Mouse (Mus musculus) MEL (cell line): ENCODE results near the gene Stk10. TPM values are rescaled to one million over a fixed set of nuclear protein-coding genes. Genes with fewer than 3 reads are reported as not detected.

Source experiments
- DNase-seq: peaks from one replicate; pipeline ENCODE4 v3.0.0; 2011; ENCODE audit warnings: low read depth, low spot score
- H3K27ac ChIP-seq: 2 replicates; pipeline ENCODE4 v1.5.1; 2012; ENCODE audit warnings: low read depth, mild to moderate bottlenecking, control low read depth, low read length, moderate library complexity; ENCODE audit not compliant: control insufficient read depth
- H3K27me3 ChIP-seq, 2 experiments: fragments of 150-350 bp in 1 of 2; sonication (generic) in 1 of 2; 2 replicates each; pipeline ENCODE4 v1.6.1; 2012; ENCODE audit warnings: low read length in 2 of 2, mild to moderate bottlenecking in 2 of 2, improper control_type of control experiment in 1 of 2, moderate library complexity in 1 of 2; ENCODE audit not compliant: insufficient read depth in 2 of 2, control insufficient read depth in 1 of 2
- H3K36me3 ChIP-seq, 2 experiments: 2 replicates each; pipeline ENCODE4 v1.6.1; 2012 to 2014; ENCODE audit warnings: low read length in 2 of 2, improper control_type of control experiment in 1 of 2, inconsistent platforms in 1 of 2, mild to moderate bottlenecking in 1 of 2; ENCODE audit not compliant: insufficient read depth in 2 of 2, control insufficient read depth in 1 of 2
- H3K4me1 ChIP-seq, 2 experiments: fragments of 150-350 bp in 1 of 2; sonication (generic) in 1 of 2; 2 replicates each; pipeline ENCODE4 v1.6.1; 2012; ENCODE audit warnings: low read length in 2 of 2, improper control_type of control experiment in 1 of 2, mild to moderate bottlenecking in 1 of 2; ENCODE audit not compliant: insufficient read depth in 2 of 2, control insufficient read depth in 1 of 2
- H3K4me3 ChIP-seq, 2 experiments: fragments of 150-350 bp in 1 of 2; sonication (generic) in 1 of 2; 2 replicates each; pipeline ENCODE4 v1.5.1; 2012; ENCODE audit warnings: low read depth in 2 of 2, low read length in 2 of 2, mild to moderate bottlenecking in 2 of 2, moderate library complexity in 2 of 2, control low read depth in 1 of 2, improper control_type of control experiment in 1 of 2; ENCODE audit not compliant: control insufficient read depth in 1 of 2, insufficient read depth in 1 of 2
- H3K79me2 ChIP-seq: 2 replicates; pipeline ENCODE4 v1.6.1; 2012; ENCODE audit warnings: mild to moderate bottlenecking, low read length, moderate library complexity; ENCODE audit not compliant: control insufficient read depth, poor library complexity, insufficient read depth
- H3K9ac ChIP-seq: 2 replicates; pipeline ENCODE4 v1.6.1; 2012; ENCODE audit warnings: low read depth, mild to moderate bottlenecking, control low read depth, low read length, moderate library complexity; ENCODE audit not compliant: control insufficient read depth, poor library complexity, severe bottlenecking
- H3K9me3 ChIP-seq: fragments of 150-350 bp; sonication (generic); replicated peaks from 2 replicates; pipeline ENCODE4 v1.6.1; 2012; ENCODE audit warnings: mild to moderate bottlenecking, low read length, improper control_type of control experiment, moderate library complexity; ENCODE audit not compliant: insufficient read depth
- CHD2 ChIP-seq: IDR thresholded peaks from 2 replicates; pipeline ENCODE4 v1.6.1; 2011; ENCODE audit warnings: low read length, improper control_type of control experiment
- CTCF ChIP-seq, 3 experiments: IDR thresholded peaks in 2 of 3; conservative IDR thresholded peaks in 1 of 3; 2 replicates each; pipeline ENCODE4 v1.5.1; 2011 to 2012; ENCODE audit warnings: low read length in 3 of 3, low read depth in 2 of 3, mild to moderate bottlenecking in 2 of 3, improper control_type of control experiment in 1 of 3, inconsistent platforms in 1 of 3, mixed read lengths in 1 of 3, moderate library complexity in 1 of 3; ENCODE audit not compliant: control insufficient read depth in 1 of 3, insufficient read depth in 1 of 3, poor library complexity in 1 of 3, severe bottlenecking in 1 of 3
- E2F4 ChIP-seq: IDR thresholded peaks from 2 replicates; pipeline ENCODE4 v1.6.1; 2011; ENCODE audit warnings: low read depth, low read length, improper control_type of control experiment, borderline replicate concordance
- GATA1 ChIP-seq: IDR thresholded peaks from 2 replicates; pipeline ENCODE4 v1.6.1; 2011; ENCODE audit warnings: low read depth, low read length, improper control_type of control experiment
- HCFC1 ChIP-seq: IDR thresholded peaks from 2 replicates; pipeline ENCODE4 v1.6.1; 2012; ENCODE audit warnings: low read depth, mild to moderate bottlenecking, inconsistent platforms, low read length, improper control_type of control experiment, moderate library complexity
- JUND ChIP-seq: IDR thresholded peaks from 2 replicates; pipeline ENCODE4 v1.6.1; 2011; ENCODE audit warnings: low read depth, mild to moderate bottlenecking, improper control_type of control experiment, low read length
- MAFK ChIP-seq: IDR thresholded peaks from 2 replicates; pipeline ENCODE4 v1.6.1; 2011; ENCODE audit warnings: low read depth, mild to moderate bottlenecking, low read length, improper control_type of control experiment, borderline replicate concordance
- MAX ChIP-seq: IDR thresholded peaks from 2 replicates; pipeline ENCODE4 v1.6.1; 2011; ENCODE audit warnings: low read length, improper control_type of control experiment
- MXI1 ChIP-seq: IDR thresholded peaks from 2 replicates; pipeline ENCODE4 v1.6.1; 2011; ENCODE audit warnings: mild to moderate bottlenecking, low read depth, low read length, improper control_type of control experiment
- MYB ChIP-seq: IDR thresholded peaks from 2 replicates; pipeline ENCODE4 v1.6.1; 2011; ENCODE audit warnings: mild to moderate bottlenecking, low read depth, low read length, improper control_type of control experiment
- MYC ChIP-seq: IDR thresholded peaks from 2 replicates; pipeline ENCODE4 v1.6.1; 2011; ENCODE audit warnings: low read depth, mild to moderate bottlenecking, low read length, improper control_type of control experiment, moderate library complexity
- NELFE ChIP-seq: IDR thresholded peaks from 2 replicates; pipeline ENCODE4 v1.6.1; 2011; ENCODE audit warnings: low read depth, low read length, improper control_type of control experiment
- NRF1 ChIP-seq: IDR thresholded peaks from 2 replicates; pipeline ENCODE4 v1.6.1; 2014; ENCODE audit warnings: low read depth, mild to moderate bottlenecking, inconsistent platforms, low read length, improper control_type of control experiment, moderate library complexity; ENCODE audit not compliant: poor library complexity, insufficient read depth, severe bottlenecking
- POLR2A ChIP-seq, 2 experiments: IDR thresholded peaks; 2 replicates each; pipeline ENCODE4 v1.6.1; 2011 to 2012; ENCODE audit warnings: low read length in 2 of 2, mild to moderate bottlenecking in 2 of 2, control low read depth in 1 of 2, improper control_type of control experiment in 1 of 2, low read depth in 1 of 2, moderate library complexity in 1 of 2; ENCODE audit not compliant: control insufficient read depth in 1 of 2, insufficient read depth in 1 of 2, poor library complexity in 1 of 2
- POLR2AphosphoS5 ChIP-seq: IDR thresholded peaks from 2 replicates; pipeline ENCODE4 v1.6.1; 2012; ENCODE audit warnings: low read depth, borderline replicate concordance, mild to moderate bottlenecking, inconsistent platforms, low read length, moderate library complexity, mixed read lengths
- RAD21 ChIP-seq: IDR thresholded peaks from 2 replicates; pipeline ENCODE4 v1.6.1; 2011; ENCODE audit warnings: mild to moderate bottlenecking, low read depth, low read length, improper control_type of control experiment
- SMC3 ChIP-seq: IDR thresholded peaks from 2 replicates; pipeline ENCODE4 v1.6.1; 2011; ENCODE audit warnings: low read depth, low read length, improper control_type of control experiment
- TAL1 ChIP-seq: IDR thresholded peaks from 2 replicates; pipeline ENCODE4 v1.6.1; 2012; ENCODE audit warnings: mild to moderate bottlenecking, inconsistent platforms, low read length, moderate library complexity, mixed read lengths
- TCF12 ChIP-seq: IDR thresholded peaks from 2 replicates; pipeline ENCODE4 v1.6.1; 2014; ENCODE audit warnings: low read depth, mild to moderate bottlenecking, inconsistent platforms, low read length, improper control_type of control experiment, moderate library complexity
- ZKSCAN1 ChIP-seq: IDR thresholded peaks from 2 replicates; pipeline ENCODE4 v1.6.1; 2012; ENCODE audit warnings: low read depth, mild to moderate bottlenecking, inconsistent platforms, low read length, improper control_type of control experiment, moderate library complexity
- ZNF384 ChIP-seq: IDR thresholded peaks from 2 replicates; pipeline ENCODE4 v1.6.1; 2012; ENCODE audit warnings: low read depth, mild to moderate bottlenecking, inconsistent platforms, low read length, improper control_type of control experiment
- polyA plus RNA-seq, 2 experiments: library from polyadenylated mRNA; stranded (reverse) in 1 of 2; unstranded in 1 of 2; fragments of >175 nt in 1 of 2; fragments of >200 nt in 1 of 2; gene quantifications; 2 replicates each; pipeline versions ENCODE4 v1.2.1 to v1.2.4; 2012; ENCODE audit warnings: low replicate concordance in 2 of 2, low read depth in 1 of 2; ENCODE audit not compliant: insufficient read length in 2 of 2, insufficient read depth in 1 of 2, missing spikeins in 1 of 2
- total RNA-seq: library from RNA; depleted of rRNA; stranded (reverse); fragments of 300-350 nt; gene quantifications from 2 replicates; pipeline ENCODE4 v1.2.3, GENCODE M21; 2012

The Stk10 gene
- total and polyA plus RNA-seq, 3 experiments, result 10.8 to 14.4 TPM; not detected in 1

DNA sequence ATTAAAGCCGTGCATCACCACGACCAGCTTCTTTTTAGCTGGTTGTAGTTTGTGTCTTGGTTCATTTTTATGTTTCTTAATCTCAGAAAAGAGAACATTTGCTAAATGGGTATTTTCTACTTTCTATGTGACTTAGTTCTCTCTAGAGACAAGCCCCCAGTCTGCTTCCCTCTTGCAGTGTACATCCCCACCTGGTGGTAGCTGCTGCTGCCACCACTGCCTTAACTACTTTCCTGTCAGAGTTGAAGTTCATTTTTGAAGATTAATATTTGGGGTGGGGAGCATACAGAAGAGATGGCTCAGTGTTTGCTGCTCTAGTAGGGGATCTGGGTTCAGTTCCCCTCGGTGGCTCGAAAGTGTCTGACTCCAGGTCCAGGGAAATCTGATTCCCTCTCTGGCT is 33.2 kb upstream of the Stk10 start:
- H3K79me2 ChIP-seq, result no peaks in the 10 kb centered on the region

DNA sequence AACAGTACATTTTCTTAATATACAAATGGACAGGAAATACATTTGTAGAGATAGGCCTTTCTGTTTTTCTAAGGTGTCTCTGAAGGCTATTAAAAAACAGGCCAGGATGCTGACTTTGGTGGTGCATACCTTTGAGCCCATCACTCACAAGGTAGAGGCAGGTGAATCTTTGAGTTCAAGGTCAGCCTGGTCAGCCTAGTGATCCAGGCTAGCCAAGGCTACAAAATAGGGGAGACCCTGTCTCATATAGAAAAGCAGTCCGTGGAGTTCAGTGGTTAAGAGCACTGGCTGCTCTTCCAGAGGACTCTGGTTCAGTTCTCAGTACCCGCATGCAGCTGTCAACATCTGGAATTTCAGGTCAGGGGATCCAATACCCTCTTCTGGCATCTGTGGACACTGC is 29.4 kb upstream of the Stk10 start:
- no peak for DNase-seq
- Histone ChIP-seq H3K4me1 (no peaks in the 10 kb centered on the region), H3K36me3 (no peaks in the 10 kb centered on the region; a peak in 1 of 4 replicates), H3K9me3 (no peaks in the 10 kb centered on the region), H3K79me2 (no peaks in the 10 kb centered on the region), H3K27ac (no peak overlapping the region), H3K9ac (no peak overlapping the region), H3K4me3 (no peak overlapping the region), H3K27me3 (no peaks in the 10 kb centered on the region)
- TF ChIP-seq CTCF (IDR thresholded peaks at IDR 0.05 in 2 of 3, conservative IDR thresholded peaks at IDR 0.05 in 1 of 3; ENCODE audit: control insufficient read depth in 1 of 3, insufficient read depth in 1 of 3, low read depth in 2 of 3, low read length in 3 of 3, poor library complexity in 1 of 3, severe bottlenecking in 1 of 3) (no peak), MAFK (no peak), MXI1 (no peak), POLR2A (IDR thresholded peaks at IDR 0.05; ENCODE audit: control insufficient read depth in 1 of 2, insufficient read depth in 1 of 2, low read depth in 1 of 2, low read length in 2 of 2, poor library complexity in 1 of 2) (no peak), ZNF384 (no peak), POLR2AphosphoS5 (no peak), TCF12 (no peak), ZKSCAN1 (no peak), JUND (no peak), MYB (no peak), MAX (no peak), E2F4 (no peak), CHD2 (no peak), MYC (no peak), NELFE (no peak), HCFC1 (no peak), NRF1 (no peak), GATA1 (no peak), TAL1 (no peak)

More for the DNA sequence above, 33.2 kb upstream of the Stk10 start:
- Histone ChIP-seq H3K9ac (no peak overlapping the region), H3K27ac (no peak overlapping the region), H3K36me3 (no peaks in the 10 kb centered on the region; a peak in 1 of 4 replicates), H3K27me3 (no peaks in the 10 kb centered on the region), H3K9me3 (no peaks in the 10 kb centered on the region), H3K4me1 (no peaks in the 10 kb centered on the region), H3K4me3 (no peak overlapping the region)
- DNase-seq, result no peak
- TF ChIP-seq NELFE, result no peak
- peak; percentile 44 for TF ChIP-seq SMC3
- no peak for TF ChIP-seq MYB
- peak; percentile 25; the same call in 1 of the 2 replicates for TF ChIP-seq RAD21
- TF ChIP-seq CTCF (IDR thresholded peaks at IDR 0.05 in 2 of 3, conservative IDR thresholded peaks at IDR 0.05 in 1 of 3; ENCODE audit: control insufficient read depth in 1 of 3, insufficient read depth in 1 of 3, low read depth in 2 of 3, low read length in 3 of 3, poor library complexity in 1 of 3, severe bottlenecking in 1 of 3), result peak in 2 of 3 experiments; percentile 34 to 42; a peak in 4 of 6 replicates
